Comparison of ENCODE assay signal across 10 mouse cellular contexts in genomic region chr14:121423341-121423751, GRCm38 (mm10). TPM values are rescaled to one million over a fixed set of nuclear protein-coding genes. Genes with fewer than 3 reads are reported as not detected.
DNase-seq lines count a peak whose midpoint lies in the region; ATAC-seq and TF ChIP-seq lines count a peak whose summit lies in the region.
"Had no signal": no experiment of that assay in that cellular context is flagged by ENCODE, and none has a peak within 500 bp of the region (broad histone marks: within the 10 kb centered on the region; RNA-seq: fewer than 3 reads in every experiment).

No protein-coding gene starts in this region.

- H3K36me3 ChIP-seq in heart, embryonic 14.5 days (ENCODE audit: control insufficient read depth, insufficient read depth, low read length), result no peaks in the 10 kb centered on the region
- H3K36me3 ChIP-seq in midbrain, embryonic 16.5 days (ENCODE audit: control insufficient read depth, insufficient read depth, low read length), result no peaks in the 10 kb centered on the region
- H3K36me3 ChIP-seq: neural tube, embryonic 13.5 days had no signal

- H3K4me3 ChIP-seq in heart, embryonic 14.5 days (ENCODE audit: control insufficient read depth in 1 of 2, insufficient read depth in 1 of 2, low read depth in 1 of 2, low read length in 2 of 2), result no peak overlapping the region
- H3K4me3 ChIP-seq in lung, adult 2 months (replicated peaks; ENCODE audit: extremely low read depth, low read depth, low read length), result no peak overlapping the region
- H3K4me3 ChIP-seq in midbrain, embryonic 16.5 days (ENCODE audit: low read depth, low read length), result no peak overlapping the region
- H3K4me3 ChIP-seq: neural tube, embryonic 13.5 days had no signal

- peak overlapping the region; percentile 85 to 87 for H3K27ac ChIP-seq in heart, embryonic 14.5 days (replicated peaks in 1 of 2; ENCODE audit: control insufficient read depth in 1 of 2, insufficient read depth in 1 of 2, low read depth in 2 of 2, low read length in 2 of 2)
- H3K27ac ChIP-seq in midbrain, embryonic 16.5 days (ENCODE audit: low read length), result no peak overlapping the region
- H3K27ac ChIP-seq: neural tube, embryonic 13.5 days had no signal

- no peak for TF ChIP-seq CTCF in lung, adult 2 months (IDR thresholded peaks at IDR 0.05; ENCODE audit: insufficient read depth, low read length)

- H3K9me3 ChIP-seq in heart, embryonic 14.5 days (ENCODE audit: control insufficient read depth, low read length), result peaks cover 4% of the 10 kb centered on the region; the same call in 1 of the 2 replicates
- H3K9me3 ChIP-seq in midbrain, embryonic 16.5 days (replicated peaks; ENCODE audit: control insufficient read depth, low read length, poor library complexity, severe bottlenecking), result no peaks in the 10 kb centered on the region; the same call in 1 of the 2 replicates

- no peak for ATAC-seq in heart, embryonic 14.5 days (ENCODE audit: insufficient number of reproducible peaks, insufficient read depth, low FRiP score, low read depth)
- ATAC-seq in midbrain, embryonic 16.5 days, result no peak

- H3K27me3 ChIP-seq in heart, embryonic 14.5 days (ENCODE audit: control insufficient read depth, insufficient read depth, low read length), result no peaks in the 10 kb centered on the region
- no peaks in the 10 kb centered on the region for H3K27me3 ChIP-seq in midbrain, embryonic 16.5 days (ENCODE audit: control insufficient read depth, insufficient read depth, low read depth, low read length)
- H3K27me3 ChIP-seq: neural tube, embryonic 13.5 days had no signal

- no peak for TF ChIP-seq POLR2A in lung, adult 2 months (IDR thresholded peaks at IDR 0.05; ENCODE audit: borderline replicate concordance, extremely low read depth, low read depth, low read length)

- DNase-seq in urinary bladder, adult 18-20 months (ENCODE audit: low spot score in 2 of 2), result peak; percentile 50 to 73
- no peak for DNase-seq in urinary bladder, adult 2 months (ENCODE audit: low spot score)
- DNase-seq in lung, adult 2 months, result peak; percentile 23
- DNase-seq in urinary bladder, postnatal 36 days (ENCODE audit: low spot score in 2 of 2), result peak; percentile 71 to 76
- no peak for DNase-seq in layer of hippocampus, adult 8-10 months (ENCODE audit: low spot score in 2 of 2)
- no peak for DNase-seq in adrenal gland, postnatal 4 days (ENCODE audit: low spot score in 2 of 2)
- DNase-seq: gastrocnemius, postnatal 25 days had no signal

- H3K4me1 ChIP-seq in heart, embryonic 14.5 days (ENCODE audit: control insufficient read depth in 2 of 2, insufficient read depth in 2 of 2, low read length in 2 of 2), result peaks cover 11 to 24% of the 10 kb centered on the region in 2 experiments
- peaks cover 9% of the 10 kb centered on the region; the same call in 1 of the 2 replicates for H3K4me1 ChIP-seq in lung, adult 2 months (ENCODE audit: control insufficient read depth, insufficient read depth, low read length)
- no peaks in the 10 kb centered on the region for H3K4me1 ChIP-seq in midbrain, embryonic 16.5 days (ENCODE audit: control insufficient read depth, insufficient read depth, low read length)
- H3K4me1 ChIP-seq: neural tube, embryonic 13.5 days had no signal

- 3% methylated on average over 7 of the region's 7 CpGs for WGBS in heart, embryonic 14.5 days
- 10% methylated on average over 7 of the region's 7 CpGs for WGBS in lung, adult 2 months
- WGBS in midbrain, embryonic 16.5 days, result 71% methylated on average over 7 of the region's 7 CpGs

- H3K4me2 ChIP-seq in heart, embryonic 14.5 days (ENCODE audit: low read length), result peak overlapping the region; percentile 46
- H3K4me2 ChIP-seq in midbrain, embryonic 16.5 days (ENCODE audit: low read length), result no peak overlapping the region
- H3K4me2 ChIP-seq: neural tube, embryonic 13.5 days had no signal

- H3K9ac ChIP-seq in heart, embryonic 14.5 days (ENCODE audit: low read length), result no peak overlapping the region
- no peak overlapping the region for H3K9ac ChIP-seq in midbrain, embryonic 16.5 days (ENCODE audit: low read depth, low read length)
- H3K9ac ChIP-seq: neural tube, embryonic 13.5 days had no signal

RNA-seq across cellular contexts. Expression of gene Stk24, which starts 43.5 kb away (rescaled TPM):
- 60.4 and 67.3 TPM in 2 replicates for polyA plus RNA-seq in urinary bladder, adult 2 months (2012; rRNA removed)
- 45.2 and 48.9 TPM in 2 replicates for polyA plus RNA-seq in heart, embryonic 14.5 days (2014; fragmentation: Nextera tagmentation; extraction: Ambion mirVana)
- polyA plus RNA-seq in lung, adult 2 months (2012; rRNA removed), result 22.0 and 26.9 TPM in 2 replicates
- total RNA-seq in layer of hippocampus, adult 8-10 months (2022), result 10 to 100 TPM; 52.6 to 80.4 (median 63.4) TPM
- 100 to 1,000 TPM; 142 to 152 TPM for total RNA-seq in adrenal gland, postnatal 4 days (2021)
- polyA plus RNA-seq in midbrain, embryonic 16.5 days (2015; fragmentation: Nextera tagmentation; extraction: Ambion mirVana), result 14.5 and 16.1 TPM in 2 replicates

Comparison
In these comparisons a context has a peak if more than half of its experiments do, and no peak if none do; other contexts are left out.
1. DNase-seq: peak in urinary bladder, adult 18-20 months (2 of 2), lung, adult 2 months (single experiment) and urinary bladder, postnatal 36 days (2 of 2); none in urinary bladder, adult 2 months (single experiment), layer of hippocampus, adult 8-10 months (0 of 2) and adrenal gland, postnatal 4 days (0 of 2).